Mouse (Mus musculus): ENCODE results near the gene Bcas1. TPM values are rescaled to one million over a fixed set of nuclear protein-coding genes. Genes with fewer than 3 reads are reported as not detected.

Gene Bcas1
- polyA plus RNA-seq (2014; fragmentation: Illumina TruSeq; extraction: RNeasy Lipid Tissue Mini Kit (QIAGEN cat#74804); ENCODE audit: low read depth, low replicate concordance), result 14.1 TPM

GRCm38 (mm10) chr2:170427704-170428103 is at the start of gene Bcas1:
TSS of gene Bcas1 (minus strand) at chr2:170427845.

Other genes starting within 250 kb of the Bcas1 start
- gene Pfdn4, start 68.6 kb upstream of the Bcas1 start, polyA plus RNA-seq (2014; fragmentation: Illumina TruSeq; extraction: RNeasy Lipid Tissue Mini Kit (QIAGEN cat#74804); ENCODE audit: low read depth, low replicate concordance), result 36.5 TPM
- 0.35 TPM for gene Cyp24a1, start 69.3 kb upstream of the Bcas1 start, polyA plus RNA-seq (2014; fragmentation: Illumina TruSeq; extraction: RNeasy Lipid Tissue Mini Kit (QIAGEN cat#74804); ENCODE audit: low read depth, low replicate concordance)
- gene 4930470P17Rik, start 174.2 kb upstream of the Bcas1 start, polyA plus RNA-seq (2014; fragmentation: Illumina TruSeq; extraction: RNeasy Lipid Tissue Mini Kit (QIAGEN cat#74804); ENCODE audit: low read depth, low replicate concordance), result 5.5 TPM

Measured in testis, adult 10 weeks (tissue).